In genomic region chr8:107254951-107255457, GRCm38 (mm10) we compare ENCODE assay signal across 8 mouse cellular contexts. TPM values are rescaled to one million over a fixed set of nuclear protein-coding genes. Genes with fewer than 3 reads are reported as not detected.
DNase-seq lines count a peak whose midpoint lies in the region; ATAC-seq and TF ChIP-seq lines count a peak whose summit lies in the region.
"Had no signal": no experiment of that assay in that cellular context is flagged by ENCODE, and none has a peak within 500 bp of the region (broad histone marks: within the 10 kb centered on the region; RNA-seq: fewer than 3 reads in every experiment).

No protein-coding gene starts in this region.

- H3K79me2 ChIP-seq in C2C12 (ENCODE audit: control insufficient read depth, insufficient read depth), result no peaks in the 10 kb centered on the region
- H3K79me2 ChIP-seq in heart, adult 2 months (replicated peaks; ENCODE audit: control insufficient read depth, insufficient read depth, low read length), result no peaks in the 10 kb centered on the region

- peak; percentile 43 to 48 for DNase-seq in heart, adult 2 months
- no peak for DNase-seq in spleen, postnatal 4 days (ENCODE audit: low spot score in 2 of 2)
- DNase-seq in testis, postnatal 14 days (ENCODE audit: low spot score), result no peak
- no peak for DNase-seq in thymus, postnatal 14 days

- no peak overlapping the region for H3K4me3 ChIP-seq in C2C12 (ENCODE audit: insufficient read depth, poor library complexity, severe bottlenecking)
- H3K4me3 ChIP-seq in ES-Bruce4 (ENCODE audit: low read depth, low read length), result no peak overlapping the region
- H3K4me3 ChIP-seq in heart, adult 2 months, result no peak overlapping the region
- H3K4me3 ChIP-seq in kidney, embryonic 14.5 days (ENCODE audit: low read length), result no peak overlapping the region
- H3K4me3 ChIP-seq: liver, embryonic 15.5 days had no signal

- 34% methylated on average over 11 of the region's 11 CpGs for WGBS in heart, adult 2 months
- WGBS in kidney, embryonic 14.5 days, result 67% methylated on average over 11 of the region's 11 CpGs

- no peaks in the 10 kb centered on the region for H3K79me3 ChIP-seq in C2C12 (ENCODE audit: low read depth)

- no peak overlapping the region for H3K4me2 ChIP-seq in kidney, embryonic 14.5 days (replicated peaks; ENCODE audit: low read depth, low read length)
- H3K4me2 ChIP-seq: liver, embryonic 15.5 days had no signal

- H3K27me3 ChIP-seq in C2C12 (ENCODE audit: control insufficient read depth, insufficient read depth, insufficient read length), result no peaks in the 10 kb centered on the region
- no peaks in the 10 kb centered on the region for H3K27me3 ChIP-seq in ES-Bruce4 (ENCODE audit: control insufficient read depth, insufficient read depth, low read length, poor library complexity, severe bottlenecking)
- H3K27me3 ChIP-seq in heart, adult 2 months (ENCODE audit: control insufficient read depth, insufficient read depth, low read length), result no peaks in the 10 kb centered on the region
- H3K27me3 ChIP-seq in kidney, embryonic 14.5 days (ENCODE audit: control insufficient read depth, insufficient read depth, low read length), result no peaks in the 10 kb centered on the region
- H3K27me3 ChIP-seq: liver, embryonic 15.5 days had no signal

- TF ChIP-seq POLR2A in ES-Bruce4 (IDR thresholded peaks at IDR 0.05; ENCODE audit: insufficient read depth, low read length), result no peak
- no peak for TF ChIP-seq POLR2A in heart, adult 2 months (IDR thresholded peaks at IDR 0.05; ENCODE audit: insufficient read depth, low read depth, low read length)

- no peak overlapping the region for H3ac ChIP-seq in C2C12 (ENCODE audit: control insufficient read depth, insufficient read length, low read depth)

- H3K9me3 ChIP-seq in ES-Bruce4 (replicated peaks; ENCODE audit: control insufficient read depth, insufficient read depth, low read length, poor library complexity, severe bottlenecking), result no peaks in the 10 kb centered on the region
- no peaks in the 10 kb centered on the region for H3K9me3 ChIP-seq in kidney, embryonic 14.5 days (ENCODE audit: control insufficient read depth, low read length)
- H3K9me3 ChIP-seq: liver, embryonic 15.5 days had no signal

- intact Hi-C loops in heart, adult 2 months (cut with DNase I), result loop anchor here (5.0 kb wide), 2 partner anchors 37 to 48 kb away; partner anchors contain the start of gene Nfat5

- H3K9ac ChIP-seq in ES-Bruce4 (ENCODE audit: low read depth, poor library complexity, severe bottlenecking), result peak overlapping the region; percentile 15; the same call in 1 of the 2 replicates
- no peak overlapping the region for H3K9ac ChIP-seq in heart, adult 2 months (ENCODE audit: low read depth, low read length)
- no peak overlapping the region for H3K9ac ChIP-seq in kidney, embryonic 14.5 days (ENCODE audit: low read depth, low read length)
- H3K9ac ChIP-seq: liver, embryonic 15.5 days had no signal

- no peak for TF ChIP-seq EP300 in ES-Bruce4 (IDR thresholded peaks at IDR 0.05; ENCODE audit: insufficient read depth, low read depth, low read length)
- TF ChIP-seq EP300 in heart, adult 2 months (IDR thresholded peaks at IDR 0.05; ENCODE audit: insufficient read depth, low read depth, low read length), result no peak

- no peaks in the 10 kb centered on the region for H3K4me1 ChIP-seq in ES-Bruce4 (ENCODE audit: control insufficient read depth, insufficient read depth, low read length)
- peaks cover 1% of the 10 kb centered on the region for H3K4me1 ChIP-seq in heart, adult 2 months (ENCODE audit: control insufficient read depth, insufficient read depth, low read length)
- peaks cover 21% of the 10 kb centered on the region for H3K4me1 ChIP-seq in kidney, embryonic 14.5 days (ENCODE audit: control insufficient read depth, insufficient read depth, low read length)
- H3K4me1 ChIP-seq: liver, embryonic 15.5 days had no signal

- H3K36me3 ChIP-seq in C2C12 (ENCODE audit: control insufficient read depth, insufficient read depth) (no peaks in the 10 kb centered on the region), ES-Bruce4 (ENCODE audit: control insufficient read depth, insufficient read depth, low read length, poor library complexity, severe bottlenecking) (no peaks in the 10 kb centered on the region)
- no peaks in the 10 kb centered on the region for H3K36me3 ChIP-seq in heart, adult 2 months (ENCODE audit: control insufficient read depth, insufficient read depth, low read length)
- H3K36me3 ChIP-seq in kidney, embryonic 14.5 days (ENCODE audit: control insufficient read depth, insufficient read depth, low read length), result no peaks in the 10 kb centered on the region
- H3K36me3 ChIP-seq: liver, embryonic 15.5 days had no signal

- no peak for TF ChIP-seq CTCF in C2C12 (IDR thresholded peaks at IDR 0.05; ENCODE audit: control insufficient read depth, insufficient read depth, insufficient read length)
- no peak for TF ChIP-seq CTCF in ES-Bruce4 (IDR thresholded peaks at IDR 0.05; ENCODE audit: low read depth, low read length)
- TF ChIP-seq CTCF in heart, adult 2 months (IDR thresholded peaks at IDR 0.05), result no peak

- 0 out of 2 replicates have a peak, but pooled peaks have one; percentile 21 for ATAC-seq in kidney, embryonic 14.5 days (ENCODE audit: low FRiP score, low TSS enrichment)

- peak overlapping the region; percentile 5 for H3K27ac ChIP-seq in ES-Bruce4 (ENCODE audit: insufficient read depth, low read length)
- peak overlapping the region; percentile 76 for H3K27ac ChIP-seq in heart, adult 2 months
- H3K27ac ChIP-seq in kidney, embryonic 14.5 days (ENCODE audit: low read depth, low read length), result no peak overlapping the region; the same call in 1 of the 2 replicates
- H3K27ac ChIP-seq: liver, embryonic 15.5 days had no signal

TF ChIP-seq in C2C12, 6 proteins besides CTCF, POLR2A, EP300 and RAD21:
- TF ChIP-seq CEBPB (IDR thresholded peaks at IDR 0.05; ENCODE audit: low read depth) (no peak), FOSL1 (IDR thresholded peaks at IDR 0.05; ENCODE audit: insufficient read depth, low read length, poor library complexity, severe bottlenecking) (peak; percentile 98), MAX (IDR thresholded peaks at IDR 0.05) (peak; percentile 91), MYOG (IDR thresholded peaks at IDR 0.05; ENCODE audit: control insufficient read depth, extremely low read depth, insufficient read length) (no peak), MYOD1 (IDR thresholded peaks at IDR 0.05; ENCODE audit: control insufficient read depth, insufficient read length, low read depth) (peak; percentile 70), USF1 (IDR thresholded peaks at IDR 0.05; ENCODE audit: low read depth) (peak; percentile 6)

RNA-seq across cellular contexts. Expression of gene Nfat5, which starts 38.3 kb away (rescaled TPM):
- 13.6 TPM for polyA plus RNA-seq in C2C12 (2012; fragmentation: generic; extraction: Trizol)
- polyA plus RNA-seq in ES-Bruce4 (2011; ENCODE audit: insufficient read depth, insufficient read length, low read depth, missing spikeins), result 53.6 and 65.0 TPM in 2 replicates
- 10 to 100 TPM; 22.5 to 25.0 TPM for total RNA-seq in heart, adult 2 months (2021)
- polyA plus RNA-seq in heart, adult 2 months (2012; rRNA removed), result 12.5 and 25.4 TPM in 2 replicates
- polyA plus RNA-seq in kidney, embryonic 14.5 days (2014; fragmentation: Nextera tagmentation; extraction: Ambion mirVana), result 30.1 and 33.9 TPM in 2 replicates

Comparison
In these comparisons a context has a peak if more than half of its experiments do, and no peak if none do; other contexts are left out.
1. DNase-seq: peak in heart, adult 2 months (2 of 2); none in spleen, postnatal 4 days (0 of 2), testis, postnatal 14 days (single experiment) and thymus, postnatal 14 days (single experiment).